ENCODE assay signal across 11 mouse cellular contexts in the genomic region with DNA sequence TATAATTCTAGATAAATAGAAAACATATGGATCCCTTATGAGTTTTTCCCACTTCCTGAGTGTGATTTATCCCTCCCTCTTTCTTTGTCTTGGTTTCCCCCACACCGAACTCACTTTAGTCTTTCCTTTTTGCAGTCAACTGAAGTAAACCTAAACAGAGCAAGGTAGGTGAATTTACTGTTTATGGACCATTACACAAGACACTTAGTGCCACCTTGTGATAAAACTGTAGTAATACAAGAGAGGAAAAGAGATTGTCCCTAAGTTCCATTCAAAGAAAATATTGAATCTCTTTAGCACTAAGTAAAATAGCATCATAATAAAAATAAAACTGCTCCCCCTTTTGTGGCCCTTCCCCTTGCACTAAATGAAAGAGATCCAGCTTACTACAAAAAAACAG.
DNase-seq lines count a peak whose midpoint lies in the region; ATAC-seq and TF ChIP-seq lines count a peak whose summit lies in the region.
"Had no signal": no experiment of that assay in that cellular context is flagged by ENCODE, and none has a peak within 500 bp of the region (broad histone marks: within the 10 kb centered on the region; RNA-seq: fewer than 3 reads in every experiment).

No protein-coding gene starts in this region.

- WGBS in kidney, embryonic 15.5 days, result 23% methylated on average over 1 of the region's 1 CpGs

- no peak overlapping the region for H3K27ac ChIP-seq in kidney, embryonic 15.5 days
- no peak overlapping the region for H3K27ac ChIP-seq in ES-E14 (ENCODE audit: insufficient read depth, low read depth, low read length, poor library complexity, severe bottlenecking)
- H3K27ac ChIP-seq: embryonic facial prominence, embryonic 12.5 days; limb, embryonic 13.5 days; neural tube, embryonic 13.5 days had no signal

- H3K4me3 ChIP-seq in kidney, embryonic 15.5 days (replicated peaks), result no peak overlapping the region
- H3K4me3 ChIP-seq in ES-E14 (ENCODE audit: insufficient read depth in 1 of 2, low read depth in 1 of 2, low read length in 2 of 2, poor library complexity in 1 of 2, severe bottlenecking in 1 of 2), result no peak overlapping the region
- H3K4me3 ChIP-seq: embryonic facial prominence, embryonic 12.5 days; limb, embryonic 13.5 days; neural tube, embryonic 13.5 days had no signal

- no peaks in the 10 kb centered on the region for H3K36me3 ChIP-seq in kidney, embryonic 15.5 days
- H3K36me3 ChIP-seq in ES-E14 (ENCODE audit: control insufficient read depth, insufficient read depth, low read length, poor library complexity, severe bottlenecking), result no peaks in the 10 kb centered on the region
- H3K36me3 ChIP-seq: embryonic facial prominence, embryonic 12.5 days; limb, embryonic 13.5 days; neural tube, embryonic 13.5 days had no signal

- H3K9ac ChIP-seq in kidney, embryonic 15.5 days, result no peak overlapping the region
- no peak overlapping the region for H3K9ac ChIP-seq in ES-E14 (ENCODE audit: insufficient read depth, low read depth, low read length, poor library complexity, severe bottlenecking)
- H3K9ac ChIP-seq: embryonic facial prominence, embryonic 12.5 days; limb, embryonic 13.5 days; neural tube, embryonic 13.5 days had no signal

- H3K4me2 ChIP-seq in kidney, embryonic 15.5 days, result no peak overlapping the region
- H3K4me2 ChIP-seq: embryonic facial prominence, embryonic 12.5 days; limb, embryonic 13.5 days; neural tube, embryonic 13.5 days had no signal

- no peak; the same call in 1 of the 2 replicates for ATAC-seq in kidney, embryonic 15.5 days (replicated peaks; ENCODE audit: low FRiP score)

- peak; percentile 4 for DNase-seq in kidney, adult 9 months
- peak; percentile 36 for DNase-seq in A20 (ENCODE audit: low read depth, low spot score)
- no peak for DNase-seq in ES-E14 (ENCODE audit: low read depth, low spot score)
- DNase-seq in hindlimb bud, embryonic 11.5 days (ENCODE audit: extremely low spot score, low read depth, low spot score), result peak; percentile 3
- no peak for DNase-seq in frontal cortex, postnatal 36 days (ENCODE audit: low spot score in 2 of 2)
- no peak for DNase-seq in left cerebral cortex, postnatal 10 days (ENCODE audit: extremely low spot score in 1 of 2, low spot score in 2 of 2)
- DNase-seq in c-Kit-positive CD71-positive TER-119-positive erythroid progenitor cells, embryonic 14.5 days (ENCODE audit: low spot score), result no peak

- no peaks in the 10 kb centered on the region for H3K27me3 ChIP-seq in kidney, embryonic 15.5 days
- H3K27me3 ChIP-seq: embryonic facial prominence, embryonic 12.5 days; limb, embryonic 13.5 days; neural tube, embryonic 13.5 days had no signal

- no peaks in the 10 kb centered on the region for H3K4me1 ChIP-seq in kidney, embryonic 15.5 days
- H3K4me1 ChIP-seq in ES-E14 (ENCODE audit: control insufficient read depth in 2 of 2, insufficient read depth in 2 of 2, low read length in 2 of 2, poor library complexity in 1 of 2), result no peaks in the 10 kb centered on the region
- H3K4me1 ChIP-seq: embryonic facial prominence, embryonic 12.5 days; limb, embryonic 13.5 days; neural tube, embryonic 13.5 days had no signal

- in situ Hi-C loops in ES-E14 (cut with MboI; ENCODE audit: low sequenced_read_pairs in 2 of 2, unreplicated experiment in 2 of 2), result no loop called here

- intact Hi-C loops in left cerebral cortex, postnatal 10 days (cut with DNase I), result loop anchor here (10.0 kb wide), 1 partner anchor 124 kb away; no protein-coding TSS in a partner anchor

- no peaks in the 10 kb centered on the region for H3K9me3 ChIP-seq in kidney, embryonic 15.5 days (replicated peaks)
- no peaks in the 10 kb centered on the region for H3K9me3 ChIP-seq in ES-E14 (ENCODE audit: control insufficient read depth, insufficient read depth, low read depth, low read length)
- H3K9me3 ChIP-seq: neural tube, embryonic 13.5 days had no signal

TF ChIP-seq in ES-E14, 5 proteins besides CTCF, POLR2A, EP300 and RAD21:
- TF ChIP-seq ZC3H11A (IDR thresholded peaks at IDR 0.05; ENCODE audit: borderline replicate concordance, low read depth, low read length) (peak; percentile 58; the same call in 1 of the 2 replicates), HCFC1 (IDR thresholded peaks at IDR 0.05; ENCODE audit: borderline replicate concordance, insufficient read depth, low read length) (no peak)

Comparison
In these comparisons a context has a peak if more than half of its experiments do, and no peak if none do; other contexts are left out.
1. DNase-seq: peak in kidney, adult 9 months (single experiment), A20 (single experiment) and hindlimb bud, embryonic 11.5 days (single experiment); none in ES-E14 (single experiment), frontal cortex, postnatal 36 days (0 of 2), left cerebral cortex, postnatal 10 days (0 of 2) and c-Kit-positive CD71-positive TER-119-positive erythroid progenitor cells, embryonic 14.5 days (single experiment).